Mouse (Mus musculus) lung, postnatal 0 days (tissue): ENCODE results near the gene Mdh1.

Experiments used
- CTCF ChIP-seq: IDR thresholded peaks from 2 replicates; pipeline ENCODE4 v1.5.1; 2016; ENCODE audit warnings: antibody characterized with exemption, mild to moderate bottlenecking
- EP300 ChIP-seq: IDR thresholded peaks from 2 replicates; pipeline ENCODE4 v1.6.1; 2016; ENCODE audit warnings: antibody characterized with exemption, mild to moderate bottlenecking, control low read depth

DNA sequence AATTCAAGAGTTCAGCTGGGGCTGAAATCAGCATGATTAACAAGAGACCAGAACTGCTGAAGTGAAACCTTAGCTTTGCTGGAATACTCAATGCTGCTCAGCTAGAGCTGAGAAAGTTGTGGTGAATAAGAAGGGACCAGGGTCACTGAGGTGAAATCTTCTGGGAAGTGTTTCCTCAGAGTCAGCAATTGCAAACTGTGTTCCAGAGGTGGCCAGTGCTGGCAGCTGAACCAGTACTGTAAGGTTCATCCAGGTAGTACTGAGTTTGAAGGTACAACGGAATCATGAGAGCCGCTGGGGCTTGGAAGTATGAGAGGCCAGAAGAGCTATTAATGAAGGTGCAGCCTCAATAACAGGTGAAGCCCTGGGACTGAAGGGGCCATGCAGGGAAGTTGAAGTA is 31.5 kb downstream of the Mdh1 start:
- TF ChIP-seq EP300 (no peak), CTCF (no peak)
